Mouse (Mus musculus) spleen, adult 18-20 months (tissue): ENCODE measurements at regions not wholly inside any gene's neighbourhood (a gene's known extent, or its start where the extent isn't known, plus 50 kb on each side); places are given as distances from the start of the nearest gene placed in this dataset.
"Not testable (repeated sequence)": the region's sequence is repeated elsewhere in the genome, so short reads cannot be mapped to it uniquely, and the experiment has no call there.

Experiments
- DNase-seq, 2 experiments: peaks; one replicate each; pipeline ENCODE4 v3.0.0; 2022; ENCODE audit warnings: mixed read lengths in 2 of 2

DNA sequence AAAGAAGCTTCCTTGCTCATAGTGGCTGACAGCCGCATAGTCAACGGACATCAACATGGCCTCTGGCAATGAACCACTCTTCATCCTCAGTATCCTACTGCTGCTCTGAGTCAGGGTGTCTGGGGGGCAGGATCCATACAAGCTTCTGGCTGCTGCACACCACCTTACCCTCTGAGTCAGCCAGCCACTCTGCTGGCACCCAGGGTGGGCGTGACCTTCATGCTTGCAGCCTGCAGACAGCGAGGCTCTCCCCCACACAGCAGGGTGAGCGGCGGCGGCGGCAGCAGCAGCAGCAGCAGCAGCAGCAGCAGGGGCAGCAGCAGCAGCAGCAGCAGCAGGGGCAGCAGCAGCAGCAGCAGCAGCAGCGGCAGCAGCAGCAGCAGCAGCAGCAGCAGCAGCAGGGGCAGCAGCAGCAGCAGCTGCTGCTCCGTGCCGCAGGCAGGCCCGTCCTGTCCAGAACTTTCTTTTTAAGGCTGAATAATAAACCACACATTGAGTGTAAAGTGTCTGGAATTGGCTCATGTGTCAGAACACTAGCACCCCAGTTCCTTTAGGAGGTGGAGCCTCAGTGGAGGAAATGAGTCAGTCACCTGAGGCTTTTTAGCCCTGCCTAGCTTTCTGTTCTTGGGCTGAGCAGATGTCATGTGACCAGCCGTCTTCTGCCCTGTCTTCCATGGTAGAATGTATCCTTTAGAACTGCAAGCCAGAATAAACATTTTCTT is 186.3 kb downstream of the 1810013L24Rik start:
- no peak for DNase-seq

DNA sequence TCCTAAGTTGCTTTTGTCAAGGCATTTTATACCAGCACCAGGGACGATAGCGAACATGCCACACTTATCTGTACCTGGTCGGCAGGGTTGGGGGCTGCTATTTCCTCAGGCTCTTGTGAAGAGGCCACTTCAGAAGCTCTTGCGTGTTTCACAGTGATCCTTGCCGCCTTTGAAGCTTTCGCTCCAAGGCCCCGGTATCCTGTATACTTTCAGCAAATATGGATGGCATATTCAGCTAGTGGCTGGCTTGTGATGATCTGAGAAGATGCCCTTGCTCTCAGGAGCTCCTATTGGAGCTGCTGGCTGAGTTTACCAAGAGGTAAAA is 186.8 kb downstream of the 1810013L24Rik start:
- no peak for DNase-seq

DNA sequence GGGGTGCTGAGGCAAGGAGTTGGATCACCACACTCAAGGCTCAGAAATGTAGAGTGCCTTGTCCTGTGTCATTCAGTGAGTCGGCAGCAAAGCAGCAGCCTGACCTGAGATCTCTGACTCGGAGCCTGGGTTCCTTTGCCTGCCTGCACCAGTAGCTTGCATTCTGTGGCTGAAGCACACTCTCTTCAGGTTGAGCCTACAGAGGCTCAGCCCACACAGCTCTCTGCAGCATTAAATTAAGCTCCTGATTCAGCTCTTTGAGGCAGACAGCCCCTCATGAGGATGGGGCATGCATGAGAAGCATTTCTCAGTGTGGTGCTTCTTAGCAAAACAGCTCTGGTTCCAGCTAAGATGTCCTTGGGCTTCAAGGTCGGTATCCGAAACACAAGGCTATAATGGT is 200.8 kb downstream of the 1810013L24Rik start:
- DNase-seq, result no peak

DNA sequence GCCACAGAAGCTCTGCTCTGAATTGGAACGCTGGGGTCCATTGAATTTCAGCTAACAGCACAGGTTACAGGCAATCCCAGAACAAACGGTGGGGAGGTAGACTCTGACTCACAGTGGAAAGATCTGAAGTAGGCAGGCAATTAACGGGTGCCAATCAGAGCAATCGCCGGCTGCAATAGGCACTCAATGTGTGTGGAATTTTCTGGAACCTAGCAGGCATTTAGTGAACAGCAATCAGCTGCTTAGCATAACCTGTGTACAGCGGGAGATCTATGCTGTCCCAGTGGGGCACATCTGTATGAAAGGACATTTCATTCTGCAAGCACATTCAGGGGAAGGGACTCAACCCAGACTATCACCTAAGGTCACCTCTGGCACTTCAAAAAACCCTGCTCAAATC is 213.4 kb downstream of the 1810013L24Rik start:
- DNase-seq, result no peak

DNA sequence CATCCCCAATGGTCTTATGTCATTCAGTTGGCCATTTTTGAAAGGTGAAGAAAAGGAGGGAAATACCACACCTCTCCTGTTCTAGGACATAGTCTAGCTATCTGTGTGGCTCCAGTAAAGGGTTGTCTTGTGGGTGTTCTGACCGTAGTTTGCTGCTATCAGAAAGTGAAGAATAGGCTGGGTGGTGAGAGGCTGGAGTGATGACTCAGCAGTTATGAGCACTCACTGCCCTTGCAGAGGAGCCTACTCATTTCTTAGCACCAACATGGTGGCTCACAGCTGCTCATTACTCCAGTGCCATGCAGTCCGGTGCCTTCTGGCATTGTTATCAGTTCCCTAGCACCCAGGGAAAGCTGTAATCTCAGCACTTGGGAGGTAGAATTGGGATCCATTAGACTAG is 217.0 kb downstream of the 1810013L24Rik start:
- no peak for DNase-seq

DNA sequence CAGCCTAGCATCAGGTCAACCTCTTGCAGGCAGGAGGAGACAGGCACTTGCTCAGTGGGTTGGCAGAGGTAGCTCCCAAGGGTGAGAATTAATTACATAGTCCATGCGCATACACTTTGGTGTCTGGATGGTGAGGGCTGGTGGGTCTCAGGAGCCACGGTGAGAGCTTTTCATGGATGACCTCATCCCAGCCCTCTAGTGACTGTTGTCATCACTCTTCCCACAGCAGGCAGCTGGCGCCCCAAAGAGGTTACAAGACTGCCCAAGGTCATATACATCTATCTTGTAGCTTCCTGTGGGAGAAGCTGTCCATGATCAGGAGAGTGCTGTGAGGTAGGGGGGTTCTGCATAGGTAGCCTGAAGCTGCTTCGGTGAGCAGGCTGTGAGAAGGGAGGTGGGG is 224.5 kb downstream of the 1810013L24Rik start:
- no peak for DNase-seq

DNA sequence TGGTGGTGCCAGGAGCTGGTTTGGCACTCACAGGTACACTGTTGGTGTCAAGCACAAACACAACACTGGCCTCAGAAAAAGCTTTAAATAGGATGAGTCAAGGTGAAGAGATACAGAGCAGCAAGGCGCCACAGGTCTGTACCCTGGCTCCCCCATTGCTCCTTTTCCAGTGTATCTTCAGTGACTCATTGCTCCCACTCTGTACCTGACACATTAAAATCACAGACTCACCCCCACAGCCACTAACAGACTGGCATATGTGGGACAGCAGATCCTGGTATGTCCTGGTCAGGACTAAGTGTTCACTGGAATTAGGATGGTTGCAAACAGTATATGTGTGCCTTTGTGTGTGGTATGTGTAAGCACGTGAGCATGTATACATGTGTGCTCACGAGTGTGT is 226.5 kb downstream of the 1810013L24Rik start:
- DNase-seq, result no peak

DNA sequence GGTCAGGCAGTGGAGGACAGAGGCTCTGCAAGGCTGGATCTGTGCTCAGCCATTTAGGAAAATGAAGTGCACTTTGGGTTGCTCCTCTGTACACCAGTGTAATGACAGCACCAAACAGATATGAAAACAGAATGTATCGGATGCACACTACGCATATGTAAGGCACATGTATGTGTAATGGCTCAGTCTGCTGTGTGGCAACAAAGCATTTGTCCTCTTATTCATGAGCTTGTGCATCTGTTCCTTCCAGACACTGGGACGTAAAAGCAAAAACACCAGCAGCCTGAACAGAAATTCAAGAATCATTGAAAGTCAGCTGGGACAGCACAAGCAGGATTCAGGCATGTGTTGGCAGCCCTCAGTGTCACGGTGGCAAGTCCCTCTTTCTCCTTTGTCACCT is 241.6 kb downstream of the 1810013L24Rik start:
- no peak for DNase-seq

DNA sequence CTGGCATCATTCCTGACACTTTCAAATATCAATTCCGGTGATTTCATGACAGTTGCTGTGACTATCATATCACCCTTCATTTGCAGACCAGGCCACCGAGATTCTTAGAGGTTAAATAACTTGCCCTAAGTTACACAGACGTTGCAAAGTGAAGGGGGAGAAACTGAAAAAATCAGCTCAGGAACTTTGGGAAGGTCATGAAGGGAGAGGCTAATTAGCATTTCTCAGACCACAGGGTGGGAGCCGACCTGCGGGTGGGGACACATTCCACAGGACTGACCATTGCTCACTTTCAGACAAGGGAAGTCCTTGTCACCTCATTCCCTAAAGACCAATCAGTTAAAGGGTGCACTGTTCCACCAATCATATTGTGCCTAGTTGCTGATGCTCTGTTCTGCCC is 242.1 kb downstream of the 1810013L24Rik start:
- not testable (repeated sequence) for DNase-seq

DNA sequence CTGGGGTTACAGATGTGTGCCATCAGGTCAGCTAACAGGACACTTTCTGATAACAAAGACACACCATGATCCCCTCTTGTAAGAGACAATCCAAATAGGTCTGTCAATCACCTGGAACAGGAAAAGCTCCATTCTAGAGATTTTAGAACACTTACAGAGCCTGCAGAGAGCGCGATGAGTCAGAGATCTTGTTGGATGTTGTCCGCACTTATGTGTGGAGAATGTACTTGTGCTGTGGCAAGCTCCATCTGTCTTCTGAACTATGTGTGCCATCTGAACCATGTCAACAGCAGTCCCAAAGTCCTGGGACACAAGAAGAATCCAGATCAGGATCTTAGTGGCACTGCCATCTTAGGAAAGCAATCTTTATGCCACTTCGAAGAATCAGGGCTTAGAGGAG is 244.4 kb downstream of the 1810013L24Rik start:
- no peak for DNase-seq

DNA sequence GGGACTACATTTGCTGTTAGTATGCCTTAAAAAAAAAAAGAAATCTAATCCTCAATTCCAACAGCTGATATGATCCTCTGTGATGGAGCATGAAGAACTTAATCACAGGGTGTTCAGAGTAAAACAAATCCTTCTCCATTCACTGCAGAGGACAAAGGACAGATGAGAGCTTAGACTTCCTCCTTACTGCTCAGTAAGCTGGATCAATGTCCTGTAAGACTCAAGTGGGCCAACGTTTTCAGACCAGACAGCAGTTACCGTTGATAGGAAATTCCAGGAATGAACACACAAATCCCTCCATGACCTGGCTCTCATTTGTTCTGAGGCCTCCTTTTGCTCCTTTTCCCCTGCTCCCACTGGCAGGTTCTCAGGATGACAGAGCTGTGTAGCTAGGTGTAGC is 247.6 kb downstream of the 1810013L24Rik start:
- DNase-seq, result no peak

DNA sequence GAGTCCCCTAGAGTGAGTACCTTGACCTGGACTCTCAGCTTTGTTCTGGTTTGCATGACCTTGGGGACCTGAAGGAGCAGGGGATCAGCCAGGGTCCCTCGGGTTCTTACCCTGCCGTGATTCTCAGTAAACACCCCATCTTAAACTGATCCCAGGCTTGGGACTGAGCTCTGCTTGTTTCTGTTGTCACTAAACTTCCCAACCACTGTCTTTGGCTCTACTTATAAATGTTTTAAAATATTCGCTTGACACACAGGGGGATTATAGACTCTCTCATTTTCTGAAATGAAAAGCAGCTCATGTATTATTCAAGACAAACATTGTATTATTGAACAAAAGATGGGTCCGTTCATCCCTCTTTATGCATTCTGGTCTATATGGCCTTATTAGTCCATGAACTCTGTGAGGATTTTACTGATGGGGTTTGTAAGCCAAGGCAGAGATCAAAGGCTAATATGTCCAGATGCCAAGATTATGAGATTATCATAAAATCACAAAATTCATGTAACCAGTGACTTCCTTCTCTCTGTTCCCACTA is 248.6 kb downstream of the 1810013L24Rik start:
- no peak for DNase-seq

DNA sequence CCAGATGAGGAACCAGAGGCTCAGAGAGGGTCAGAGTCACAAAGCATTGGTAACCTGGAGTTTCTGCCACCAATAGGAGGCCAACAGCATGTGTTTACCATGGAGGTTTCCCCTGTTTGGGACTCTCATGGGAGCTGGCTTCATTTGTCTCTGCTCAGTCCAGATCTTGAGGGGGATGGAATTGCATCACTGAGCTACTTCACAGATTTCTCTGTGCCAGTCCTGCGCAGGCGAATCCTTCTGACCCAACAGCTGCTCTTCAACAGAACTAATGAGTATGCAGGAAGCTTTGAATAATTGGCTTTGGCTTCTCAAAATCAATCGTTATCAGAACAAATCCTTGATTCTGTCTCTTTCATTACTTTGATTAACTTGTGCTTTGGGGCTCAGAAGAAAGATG is 253.1 kb downstream of the 1810013L24Rik start:
- no peak for DNase-seq

DNA sequence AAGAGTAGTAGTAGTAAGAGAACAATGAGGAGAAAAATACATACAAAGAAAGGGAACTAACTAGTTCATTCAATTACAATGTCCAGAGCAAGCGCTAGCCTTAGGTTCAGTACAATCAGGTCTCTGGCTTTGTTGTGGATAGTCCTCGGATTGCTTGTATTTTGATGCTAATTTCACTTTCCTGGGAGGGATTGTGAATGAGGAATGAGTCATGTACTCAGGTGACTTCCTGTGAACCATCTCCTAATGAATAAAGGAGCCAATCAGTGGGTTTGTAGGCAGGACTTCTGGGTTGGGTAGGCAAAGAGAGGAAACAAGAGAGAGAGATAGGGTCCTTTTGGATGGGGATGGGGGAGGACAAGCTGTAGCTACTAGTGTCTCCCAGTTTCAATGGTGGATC is 253.8 kb downstream of the 1810013L24Rik start:
- no peak for DNase-seq

DNA sequence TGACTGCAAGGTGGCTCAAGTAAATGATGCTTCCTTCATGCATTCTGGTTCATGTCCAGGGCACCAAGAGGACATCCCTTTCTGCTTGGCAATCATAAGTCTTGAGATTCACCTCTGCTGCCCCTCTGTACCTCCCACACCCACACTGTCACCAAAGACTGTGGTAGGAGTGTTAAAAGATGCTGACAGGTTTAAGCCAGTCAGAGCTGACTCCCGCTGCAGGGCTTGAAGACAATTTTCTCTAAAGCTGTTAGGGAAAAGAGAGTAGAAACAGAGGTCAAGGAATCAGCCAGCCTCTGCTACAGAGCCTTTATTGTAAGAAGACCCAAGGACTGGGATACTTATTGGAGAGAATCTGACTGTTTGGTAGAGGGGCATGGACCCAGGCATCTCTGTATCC is 254.7 kb downstream of the 1810013L24Rik start:
- no peak for DNase-seq

DNA sequence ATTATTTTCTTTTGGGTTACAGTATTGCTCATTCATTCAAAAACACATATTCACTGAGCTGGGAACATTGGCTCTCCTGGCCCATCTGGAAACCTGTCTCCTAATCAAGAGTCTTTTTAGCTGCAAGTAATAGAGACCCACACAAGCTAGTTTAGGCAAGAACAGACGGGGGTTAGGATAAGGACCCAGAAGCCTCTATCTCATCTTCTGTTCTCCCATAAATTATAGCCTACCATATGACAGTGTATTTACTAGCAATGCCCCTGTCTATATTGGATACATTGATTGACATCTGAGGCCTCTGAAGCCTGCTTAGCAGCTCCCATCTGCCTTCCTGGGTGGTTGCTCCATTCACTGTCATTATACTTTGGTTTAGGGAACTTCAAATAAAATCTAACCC is 255.2 kb downstream of the 1810013L24Rik start:
- DNase-seq, result no peak

DNA sequence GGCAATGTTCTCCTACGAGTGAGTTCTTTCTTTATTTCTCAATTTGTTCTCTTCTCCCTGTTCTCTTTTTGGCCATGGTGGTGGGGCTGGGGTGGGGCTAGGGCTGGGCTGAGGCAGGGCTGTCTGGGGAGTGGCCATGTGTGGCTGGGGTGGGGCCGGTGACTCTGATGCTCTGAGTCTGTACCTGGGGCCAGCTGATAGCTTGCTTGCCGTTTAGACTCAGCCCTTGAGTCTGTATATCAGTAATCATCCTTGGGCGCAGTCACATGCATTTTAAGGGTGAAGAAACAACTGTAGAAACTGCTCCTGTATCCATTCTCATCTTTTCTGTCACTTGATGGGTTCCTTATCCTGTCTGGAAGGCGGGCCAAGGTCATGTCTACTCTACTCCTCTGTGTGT is 256.1 kb downstream of the 1810013L24Rik start:
- no peak for DNase-seq

DNA sequence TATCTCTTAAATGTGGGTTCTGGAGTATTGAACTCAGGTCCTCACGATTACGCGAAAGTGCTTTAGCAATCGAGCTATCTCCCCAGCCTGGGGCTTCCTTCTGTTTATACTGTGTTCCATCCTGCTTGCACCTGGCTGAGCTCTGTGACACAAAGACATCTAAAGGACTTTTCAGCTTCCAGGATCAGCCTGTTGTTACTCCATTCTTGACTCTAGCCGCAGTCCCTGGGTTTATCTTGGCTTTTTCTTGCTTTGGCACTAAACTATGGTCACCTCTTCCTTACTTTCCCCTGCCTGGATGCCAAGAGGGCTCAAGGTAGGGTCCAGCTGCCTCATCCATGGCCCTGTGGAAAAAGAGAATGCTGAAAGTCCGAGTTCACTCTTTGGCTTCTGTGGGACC is 261.9 kb downstream of the 1810013L24Rik start:
- DNase-seq, result no peak

DNA sequence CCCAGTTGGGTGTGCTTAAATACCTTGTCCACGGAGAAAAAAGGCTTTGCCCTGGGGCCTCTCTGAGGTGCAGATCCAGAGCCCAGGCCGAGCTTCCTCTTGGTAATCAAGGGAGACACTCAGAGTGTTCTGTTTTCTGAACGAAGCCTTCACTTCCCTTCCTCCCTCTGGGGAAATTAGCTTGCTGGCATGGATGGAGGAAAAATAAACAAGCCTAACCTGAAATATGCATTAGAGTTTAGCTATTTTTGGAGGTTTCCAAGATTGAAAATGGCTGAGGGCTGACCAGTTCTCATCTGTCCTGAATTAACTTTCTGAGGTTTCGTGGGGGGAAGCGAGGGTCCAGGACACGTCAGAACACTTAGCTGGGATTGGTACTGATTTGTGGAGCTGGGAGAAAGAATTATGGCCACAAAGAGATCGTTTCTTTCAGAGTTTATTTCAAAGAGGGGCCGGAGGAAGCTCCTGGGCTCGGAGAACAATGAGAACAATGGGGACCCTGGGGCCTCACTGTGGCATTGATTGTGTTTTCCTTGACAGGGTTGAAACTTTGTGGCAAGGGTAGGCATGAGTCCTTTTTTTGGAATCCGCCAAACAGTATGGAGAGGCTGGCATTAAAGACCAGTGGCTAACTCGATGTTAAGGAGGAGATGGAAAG is 262.4 kb downstream of the 1810013L24Rik start:
- no peak for DNase-seq

DNA sequence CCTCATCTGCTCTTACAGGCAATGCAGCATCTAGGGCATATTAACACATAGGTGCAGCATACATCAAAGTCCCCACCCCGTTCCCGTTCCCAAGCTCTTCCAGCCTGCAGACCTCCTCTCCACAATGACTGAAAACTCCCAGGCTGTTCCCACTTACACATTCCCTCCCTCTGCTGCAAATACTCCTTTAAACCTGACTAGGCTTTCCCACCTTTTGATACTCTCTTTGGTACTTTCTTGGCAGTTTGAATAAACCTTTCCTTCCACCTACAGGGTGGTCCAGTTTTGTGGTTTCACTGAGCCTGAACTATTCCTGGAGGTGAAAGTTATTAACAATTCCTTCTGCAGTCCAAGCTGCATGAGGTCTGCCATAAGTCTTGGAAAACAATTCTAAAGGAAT is 263.7 kb downstream of the 1810013L24Rik start:
- DNase-seq, result no peak

DNA sequence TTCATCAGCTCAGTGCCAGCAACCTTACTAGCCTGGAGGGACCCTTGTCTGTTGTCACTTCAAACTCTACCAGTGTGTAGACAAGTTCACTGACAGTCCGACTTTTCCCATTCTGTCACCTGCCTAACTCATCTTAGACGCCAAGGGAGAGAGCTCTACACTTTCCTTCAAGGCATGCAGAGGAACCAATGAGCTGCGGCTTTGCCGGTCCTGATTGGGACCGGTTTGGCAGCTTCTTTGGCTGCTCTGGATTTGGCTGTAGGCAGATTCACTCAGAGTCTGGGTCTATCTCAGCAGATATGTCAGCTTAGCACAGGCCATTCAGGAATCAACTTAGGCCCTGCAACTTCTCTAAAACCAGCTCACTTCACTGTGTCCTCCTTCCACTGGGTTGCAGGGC is 264.3 kb downstream of the 1810013L24Rik start:
- no peak for DNase-seq

DNA sequence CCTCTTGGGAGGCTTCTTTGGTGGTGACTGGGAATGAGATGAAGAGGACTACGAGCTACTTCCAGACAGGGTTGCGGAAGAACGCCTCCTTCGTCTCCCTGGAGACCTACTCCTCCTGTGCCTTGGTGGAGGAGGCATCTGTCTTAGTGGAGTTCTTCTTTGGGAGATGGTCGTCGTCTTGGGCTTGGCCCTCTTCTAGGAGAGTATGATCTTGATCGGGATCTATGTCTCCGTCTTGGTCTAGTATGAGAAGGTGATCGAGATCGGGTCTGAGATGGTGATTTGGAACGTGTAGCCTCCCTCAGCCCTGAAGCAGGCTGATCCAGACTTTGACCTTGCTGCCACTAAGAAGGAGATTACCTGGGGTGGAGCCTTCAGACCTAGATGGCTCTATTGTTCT is 276.3 kb downstream of the 1810013L24Rik start:
- DNase-seq, result no peak

DNA sequence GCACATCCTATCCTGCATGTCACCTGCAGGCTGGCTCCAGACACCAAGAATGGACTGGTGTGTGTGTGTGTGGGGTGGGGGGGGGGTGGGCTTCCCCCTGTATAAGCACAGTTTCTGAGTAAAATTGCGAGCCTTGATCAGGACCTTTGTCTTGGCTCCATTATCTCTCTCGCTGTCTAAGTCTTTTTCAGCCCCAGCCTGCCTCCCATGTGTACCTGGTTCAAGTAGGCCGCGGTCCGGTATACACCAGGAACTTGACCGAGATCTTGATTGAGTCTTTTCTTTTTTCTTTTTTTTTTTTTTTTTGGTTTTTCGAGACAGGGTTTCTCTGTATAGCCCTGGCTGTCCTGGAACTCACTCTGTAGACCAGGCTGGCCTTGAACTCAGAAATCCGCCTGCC is 276.8 kb downstream of the 1810013L24Rik start:
- not testable (repeated sequence) for DNase-seq

DNA sequence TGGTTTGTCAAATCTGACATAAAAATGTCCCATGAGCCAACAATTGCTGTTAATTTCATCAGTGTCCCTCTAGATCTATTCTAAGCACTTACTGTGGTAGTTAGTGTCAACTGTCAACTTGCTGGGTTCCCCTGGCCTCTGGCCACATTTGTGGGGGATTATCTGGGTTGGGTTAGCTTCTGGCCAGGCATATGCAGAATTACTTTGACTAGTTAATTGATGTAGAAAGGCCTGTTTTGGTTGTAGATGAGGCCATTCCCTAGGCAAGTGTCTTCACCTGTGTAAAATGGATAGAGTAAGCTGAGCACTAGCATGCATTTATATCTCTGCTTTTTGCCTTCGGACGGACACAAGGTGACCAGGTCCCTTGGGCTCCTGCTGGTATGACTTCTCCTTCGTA is 283.9 kb downstream of the 1810013L24Rik start:
- DNase-seq, result no peak

DNA sequence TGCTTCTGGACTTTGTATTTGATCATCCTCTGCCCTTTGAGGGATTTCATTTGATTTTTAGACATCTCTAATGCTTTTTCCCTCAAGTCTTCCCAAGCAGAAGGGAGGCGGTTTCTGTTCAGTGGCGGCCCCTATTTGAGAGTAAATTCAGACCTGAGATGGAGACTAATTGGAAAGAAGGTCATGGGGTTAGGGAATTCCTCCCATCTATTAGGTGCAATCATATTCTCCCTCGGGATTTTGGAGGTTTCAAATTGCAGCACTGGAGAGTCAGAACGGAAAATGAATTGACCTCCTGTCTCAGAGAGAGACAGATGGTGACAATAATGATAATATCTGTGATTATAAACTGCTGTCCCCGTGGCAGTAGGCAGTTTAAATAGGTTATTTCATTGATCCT is 285.6 kb downstream of the 1810013L24Rik start:
- no peak for DNase-seq
